Mouse (Mus musculus): Measurements from ENCODE around the gene Kxd1.

Gene Kxd1

GRCm38 (mm10) chr8:70467229-70467725 lies 60.5 kb downstream of the Kxd1 start:
- no peak for DNase-seq (ENCODE audit: low spot score)

- DNase-seq (ENCODE audit: low spot score): no peak
Observed at GRCm38 (mm10) chr8:70466771-70467170, 61.0 kb downstream of the Kxd1 start.

DNA sequence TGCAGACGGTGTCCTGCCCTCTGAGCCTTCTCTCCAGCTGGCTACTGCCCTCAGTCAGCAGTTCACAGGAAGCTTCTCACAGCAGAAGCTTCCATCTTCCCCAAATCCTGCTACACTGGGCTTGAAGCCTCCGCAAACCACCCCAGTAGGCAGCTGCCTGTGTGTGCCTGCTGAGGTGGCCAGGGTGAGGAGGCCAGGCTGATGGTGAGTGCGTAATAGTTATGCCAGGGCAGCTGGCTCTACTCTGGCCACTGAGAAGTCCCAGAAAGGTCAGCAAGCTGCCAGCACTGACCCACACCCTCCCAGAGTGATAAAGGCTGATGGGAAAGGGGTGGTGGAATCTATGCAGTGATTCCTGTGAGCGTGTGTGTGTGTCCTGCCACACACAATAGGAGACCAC lies 61.5 kb downstream of the Kxd1 start:
- no peak for DNase-seq (ENCODE audit: low spot score)

- DNase-seq (ENCODE audit: low spot score): no peak
Observed at GRCm38 (mm10) chr8:70465701-70466100, 62.1 kb downstream of the Kxd1 start.

- DNase-seq (ENCODE audit: low spot score): no peak
Observed at GRCm38 (mm10) chr8:70464162-70464561, 63.6 kb downstream of the Kxd1 start.

- DNase-seq (ENCODE audit: low spot score): no peak
Observed at GRCm38 (mm10) chr8:70463306-70463705, 64.5 kb downstream of the Kxd1 start.

GRCm38 (mm10) chr8:70462516-70462813 lies 65.3 kb downstream of the Kxd1 start:
- DNase-seq (ENCODE audit: low spot score): no peak

GRCm38 (mm10) chr8:70461765-70462515 lies 65.8 kb downstream of the Kxd1 start:
- no peak for DNase-seq (ENCODE audit: low spot score)

DNA sequence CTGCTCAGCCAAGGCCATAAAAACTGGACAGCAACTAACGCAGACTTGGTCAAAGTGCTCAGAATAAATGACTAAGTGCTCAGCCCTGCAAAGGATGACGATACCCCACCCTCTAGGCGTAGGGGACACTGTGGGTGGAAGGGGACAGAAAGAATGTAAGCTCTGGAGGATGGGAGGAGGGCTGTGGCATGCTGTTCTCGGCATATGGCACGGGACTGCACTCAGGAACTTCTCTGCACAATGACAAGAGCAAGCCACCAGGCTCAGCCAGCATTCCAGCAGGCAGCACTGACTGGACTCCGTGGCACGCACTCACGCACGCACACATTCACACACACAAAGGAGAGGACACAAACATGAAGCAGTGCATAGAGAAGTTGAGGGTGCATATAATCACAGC lies 67.2 kb downstream of the Kxd1 start:
- no peak for DNase-seq (ENCODE audit: low spot score)

DNA sequence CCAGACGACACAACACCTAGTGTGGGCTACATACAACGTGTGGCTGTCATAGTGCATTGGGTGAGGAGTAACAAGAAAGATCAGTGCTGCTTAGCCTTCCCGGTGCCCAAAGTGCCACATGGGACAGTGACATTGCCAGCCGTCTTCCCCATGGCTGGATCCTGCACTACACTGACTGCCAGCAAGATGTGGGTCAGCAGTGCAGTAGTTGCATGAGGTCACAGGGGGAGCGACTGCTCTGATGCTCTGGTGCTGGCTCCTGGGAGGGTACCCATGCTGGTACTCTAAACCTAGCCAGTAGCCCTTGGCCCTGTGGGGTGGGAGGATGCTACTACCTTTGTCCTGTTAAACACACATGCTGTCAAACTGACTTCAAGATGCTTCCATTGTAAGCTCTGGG lies 67.6 kb downstream of the Kxd1 start:
- DNase-seq (ENCODE audit: low spot score): no peak

- DNase-seq (ENCODE audit: low spot score): no peak
Observed at GRCm38 (mm10) chr8:70459636-70460035, 68.1 kb downstream of the Kxd1 start.

DNA sequence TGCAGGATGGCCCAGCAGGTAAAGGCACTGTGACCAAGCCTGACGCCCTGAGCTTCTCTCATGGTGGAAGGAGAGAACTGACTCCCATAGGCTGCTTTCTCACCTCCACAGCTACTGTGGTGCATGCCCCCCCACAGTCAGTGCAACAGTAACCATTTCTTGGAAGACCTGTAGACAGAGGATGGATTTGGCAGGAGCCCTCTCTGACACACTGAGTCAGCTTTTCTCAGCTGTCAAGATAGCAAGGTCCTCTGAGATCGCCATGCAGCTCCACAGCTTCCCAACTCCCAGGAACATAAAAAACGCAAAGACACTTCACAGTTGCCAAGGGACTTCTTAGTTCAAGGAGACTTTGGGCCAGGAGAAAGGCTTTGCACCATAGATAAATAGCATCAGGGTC lies 69.3 kb downstream of the Kxd1 start:
- DNase-seq (ENCODE audit: low spot score): no peak
